Mouse (Mus musculus) liver, postnatal 0 days (tissue): ENCODE results near the gene Siah3.

Source experiments
- CTCF ChIP-seq: sonication (generic); IDR thresholded peaks from 2 replicates; pipeline ENCODE4 v1.5.1; 2016; ENCODE audit warnings: antibody characterized with exemption, low read depth
- EP300 ChIP-seq: IDR thresholded peaks from 2 replicates; pipeline ENCODE4 v1.6.1; 2016; ENCODE audit warnings: antibody characterized with exemption, low read depth, mild to moderate bottlenecking

- no peak for TF ChIP-seq CTCF
- no peak for TF ChIP-seq EP300
Measured at GRCm38 (mm10) chr14:75410392-75410791, 45.4 kb upstream of the Siah3 start.
